Mouse (Mus musculus) cerebellum, adult 2 months (tissue): ENCODE measurements around the gene Gabrb2.

Experiments
- CTCF ChIP-seq: fragments of 200-500 bp; IDR thresholded peaks from 2 replicates; pipeline ENCODE4 v1.5.1; 2011; ENCODE audit warnings: low read depth, mild to moderate bottlenecking, control low read depth, low read length, moderate library complexity, borderline replicate concordance; ENCODE audit not compliant: insufficient read depth
- POLR2A ChIP-seq: fragments of 200-500 bp; IDR thresholded peaks from 2 replicates; pipeline ENCODE4 v1.6.1; 2011; ENCODE audit warnings: low read length, control low read depth, borderline replicate concordance; ENCODE audit not compliant: insufficient read depth

GRCm38 (mm10) chr11:42575146-42575873, 155.8 kb downstream of the Gabrb2 start:
- TF ChIP-seq CTCF = no peak
- TF ChIP-seq POLR2A = no peak
